Mouse (Mus musculus): Measurements from ENCODE around the gene Cyp1b1. TPM values are rescaled to one million over a fixed set of nuclear protein-coding genes. Genes with fewer than 3 reads are reported as not detected.

The Cyp1b1 gene
- polyA plus RNA-seq (2012; ENCODE audit: insufficient read depth, insufficient read length, missing spikeins): 3.0 and 3.1 TPM in 2 replicates

- H3K27ac ChIP-seq (replicated peaks; ENCODE audit: low read depth, low read length): 0 out of 2 replicates have a peak within 1 kb of the TSS, but pooled peaks have one; percentile 41
- peak within 1 kb of the TSS; percentile 59 for H3K4me3 ChIP-seq (ENCODE audit: insufficient read depth, low read depth, low read length)
- peaks cover 10% of the 10 kb centered on the region for H3K4me1 ChIP-seq (ENCODE audit: control insufficient read depth, insufficient read depth, insufficient read length, low read length)
These were observed at the start of gene Cyp1b1 for GRCm38 (mm10) chr17:79714931-79715637. Gene Cyp1b1 (minus strand): TSS chr17:79715061.

- Histone ChIP-seq H3K4me1 (ENCODE audit: control insufficient read depth, insufficient read depth, insufficient read length, low read length) (peaks cover 11% of the 10 kb centered on the region; the same call in 1 of the 2 replicates), H3K4me3 (ENCODE audit: insufficient read depth, low read depth, low read length) (no peak overlapping the region), H3K27ac (replicated peaks; ENCODE audit: low read depth, low read length) (no peak overlapping the region)
These were observed 47.0 kb upstream of the Cyp1b1 start for GRCm38 (mm10) chr17:79761841-79762240.

GRCm38 (mm10) chr17:79753831-79754230, 39.0 kb upstream of the Cyp1b1 start:
- Histone ChIP-seq H3K4me3 (ENCODE audit: insufficient read depth, low read depth, low read length) (no peak overlapping the region), H3K27ac (replicated peaks; ENCODE audit: low read depth, low read length) (no peak overlapping the region), H3K4me1 (ENCODE audit: control insufficient read depth, insufficient read depth, insufficient read length, low read length) (peaks cover 6% of the 10 kb centered on the region; the same call in 1 of the 2 replicates)

- Histone ChIP-seq H3K4me3 (ENCODE audit: insufficient read depth, low read depth, low read length) (no peak overlapping the region), H3K4me1 (ENCODE audit: control insufficient read depth, insufficient read depth, insufficient read length, low read length) (peaks cover 6% of the 10 kb centered on the region; the same call in 1 of the 2 replicates), H3K27ac (replicated peaks; ENCODE audit: low read depth, low read length) (no peak overlapping the region)
These were observed 38.0 kb upstream of the Cyp1b1 start for GRCm38 (mm10) chr17:79752836-79753235.

GRCm38 (mm10) chr17:79751661-79752191, 36.9 kb upstream of the Cyp1b1 start:
- Histone ChIP-seq H3K4me1 (ENCODE audit: control insufficient read depth, insufficient read depth, insufficient read length, low read length) (no peaks in the 10 kb centered on the region; the same call in 1 of the 2 replicates), H3K27ac (replicated peaks; ENCODE audit: low read depth, low read length) (no peak overlapping the region), H3K4me3 (ENCODE audit: insufficient read depth, low read depth, low read length) (no peak overlapping the region)

GRCm38 (mm10) chr17:79749647-79750046, 34.8 kb upstream of the Cyp1b1 start:
- Histone ChIP-seq H3K27ac (replicated peaks; ENCODE audit: low read depth, low read length) (no peak overlapping the region), H3K4me1 (ENCODE audit: control insufficient read depth, insufficient read depth, insufficient read length, low read length) (peaks cover 2% of the 10 kb centered on the region), H3K4me3 (ENCODE audit: insufficient read depth, low read depth, low read length) (no peak overlapping the region)

GRCm38 (mm10) chr17:79746954-79747353, 32.1 kb upstream of the Cyp1b1 start:
- Histone ChIP-seq H3K4me3 (ENCODE audit: insufficient read depth, low read depth, low read length) (no peak overlapping the region), H3K4me1 (ENCODE audit: control insufficient read depth, insufficient read depth, insufficient read length, low read length) (peaks cover 2% of the 10 kb centered on the region), H3K27ac (replicated peaks; ENCODE audit: low read depth, low read length) (no peak overlapping the region)

- Histone ChIP-seq H3K27ac (replicated peaks; ENCODE audit: low read depth, low read length) (peak overlapping the region; percentile 57; the same call in 1 of the 2 replicates), H3K4me3 (ENCODE audit: insufficient read depth, low read depth, low read length) (no peak overlapping the region), H3K4me1 (ENCODE audit: control insufficient read depth, insufficient read depth, insufficient read length, low read length) (peaks cover 2% of the 10 kb centered on the region)
These were observed 31.3 kb upstream of the Cyp1b1 start for GRCm38 (mm10) chr17:79746146-79746591.

GRCm38 (mm10) chr17:79745051-79745731, 30.3 kb upstream of the Cyp1b1 start:
- Histone ChIP-seq H3K4me1 (ENCODE audit: control insufficient read depth, insufficient read depth, insufficient read length, low read length) (peaks cover 2% of the 10 kb centered on the region), H3K27ac (replicated peaks; ENCODE audit: low read depth, low read length) (no peak overlapping the region)

GRCm38 (mm10) chr17:79743507-79743906, 28.6 kb upstream of the Cyp1b1 start:
- H3K27ac ChIP-seq (replicated peaks; ENCODE audit: low read depth, low read length): no peak overlapping the region
- H3K4me3 ChIP-seq (ENCODE audit: insufficient read depth, low read depth, low read length): no peak overlapping the region

More at GRCm38 (mm10) chr17:79745051-79745731, 30.3 kb upstream of the Cyp1b1 start:
- H3K4me3 ChIP-seq (ENCODE audit: insufficient read depth, low read depth, low read length): no peak overlapping the region

GRCm38 (mm10) chr17:79742635-79743034, 27.8 kb upstream of the Cyp1b1 start:
- Histone ChIP-seq H3K4me1 (ENCODE audit: control insufficient read depth, insufficient read depth, insufficient read length, low read length) (peaks cover 2% of the 10 kb centered on the region), H3K4me3 (ENCODE audit: insufficient read depth, low read depth, low read length) (no peak overlapping the region), H3K27ac (replicated peaks; ENCODE audit: low read depth, low read length) (no peak overlapping the region)

More at GRCm38 (mm10) chr17:79743507-79743906, 28.6 kb upstream of the Cyp1b1 start:
- H3K4me1 ChIP-seq (ENCODE audit: control insufficient read depth, insufficient read depth, insufficient read length, low read length): peaks cover 2% of the 10 kb centered on the region

GRCm38 (mm10) chr17:79738847-79739498, 24.1 kb upstream of the Cyp1b1 start:
- no peak overlapping the region for H3K27ac ChIP-seq (replicated peaks; ENCODE audit: low read depth, low read length)
- peaks cover 2% of the 10 kb centered on the region for H3K4me1 ChIP-seq (ENCODE audit: control insufficient read depth, insufficient read depth, insufficient read length, low read length)
- no peak overlapping the region for H3K4me3 ChIP-seq (ENCODE audit: insufficient read depth, low read depth, low read length)

GRCm38 (mm10) chr17:79737598-79737997, 22.7 kb upstream of the Cyp1b1 start:
- peak overlapping the region; percentile 45 for H3K27ac ChIP-seq (replicated peaks; ENCODE audit: low read depth, low read length)
- H3K4me3 ChIP-seq (ENCODE audit: insufficient read depth, low read depth, low read length): no peak overlapping the region
- H3K4me1 ChIP-seq (ENCODE audit: control insufficient read depth, insufficient read depth, insufficient read length, low read length): peaks cover 2% of the 10 kb centered on the region

- Histone ChIP-seq H3K4me1 (ENCODE audit: control insufficient read depth, insufficient read depth, insufficient read length, low read length) (peaks cover 2% of the 10 kb centered on the region; the same call in 1 of the 2 replicates), H3K27ac (replicated peaks; ENCODE audit: low read depth, low read length) (no peak overlapping the region), H3K4me3 (ENCODE audit: insufficient read depth, low read depth, low read length) (no peak overlapping the region)
These were observed 18.2 kb upstream of the Cyp1b1 start for GRCm38 (mm10) chr17:79733039-79733438.

GRCm38 (mm10) chr17:79730988-79731387, 16.1 kb upstream of the Cyp1b1 start:
- Histone ChIP-seq H3K27ac (replicated peaks; ENCODE audit: low read depth, low read length) (no peak overlapping the region), H3K4me3 (ENCODE audit: insufficient read depth, low read depth, low read length) (no peak overlapping the region), H3K4me1 (ENCODE audit: control insufficient read depth, insufficient read depth, insufficient read length, low read length) (peaks cover 2% of the 10 kb centered on the region; the same call in 1 of the 2 replicates)

Measured in brown adipose tissue, adult 24 weeks (tissue).